Mouse (Mus musculus) bone marrow macrophage, adult 2 months (primary cell): ENCODE data around the gene Ptges2.

Experiments
- CTCF ChIP-seq: IDR thresholded peaks from 2 replicates; pipeline ENCODE4 v1.5.1; 2012; ENCODE audit warnings: low read depth, mild to moderate bottlenecking, low read length, moderate library complexity
- POLR2A ChIP-seq: IDR thresholded peaks from 2 replicates; pipeline ENCODE4 v1.6.1; 2012; ENCODE audit warnings: mild to moderate bottlenecking, low read depth, low read length, borderline replicate concordance

GRCm38 (mm10) chr2:32454633-32455032, 58.9 kb downstream of the Ptges2 start:
- TF ChIP-seq POLR2A, result no peak
- no peak for TF ChIP-seq CTCF
